Mouse (Mus musculus) c-Kit-positive CD71-negative TER-119-negative erythroid progenitor cells, embryonic 14.5 days (primary cell): ENCODE measurements around the gene Thbd.

Experiments
- DNase-seq: peaks from one replicate; pipeline ENCODE4 v3.0.0-alpha.2; 2013; ENCODE audit warnings: low read depth

Gene Thbd

DNA sequence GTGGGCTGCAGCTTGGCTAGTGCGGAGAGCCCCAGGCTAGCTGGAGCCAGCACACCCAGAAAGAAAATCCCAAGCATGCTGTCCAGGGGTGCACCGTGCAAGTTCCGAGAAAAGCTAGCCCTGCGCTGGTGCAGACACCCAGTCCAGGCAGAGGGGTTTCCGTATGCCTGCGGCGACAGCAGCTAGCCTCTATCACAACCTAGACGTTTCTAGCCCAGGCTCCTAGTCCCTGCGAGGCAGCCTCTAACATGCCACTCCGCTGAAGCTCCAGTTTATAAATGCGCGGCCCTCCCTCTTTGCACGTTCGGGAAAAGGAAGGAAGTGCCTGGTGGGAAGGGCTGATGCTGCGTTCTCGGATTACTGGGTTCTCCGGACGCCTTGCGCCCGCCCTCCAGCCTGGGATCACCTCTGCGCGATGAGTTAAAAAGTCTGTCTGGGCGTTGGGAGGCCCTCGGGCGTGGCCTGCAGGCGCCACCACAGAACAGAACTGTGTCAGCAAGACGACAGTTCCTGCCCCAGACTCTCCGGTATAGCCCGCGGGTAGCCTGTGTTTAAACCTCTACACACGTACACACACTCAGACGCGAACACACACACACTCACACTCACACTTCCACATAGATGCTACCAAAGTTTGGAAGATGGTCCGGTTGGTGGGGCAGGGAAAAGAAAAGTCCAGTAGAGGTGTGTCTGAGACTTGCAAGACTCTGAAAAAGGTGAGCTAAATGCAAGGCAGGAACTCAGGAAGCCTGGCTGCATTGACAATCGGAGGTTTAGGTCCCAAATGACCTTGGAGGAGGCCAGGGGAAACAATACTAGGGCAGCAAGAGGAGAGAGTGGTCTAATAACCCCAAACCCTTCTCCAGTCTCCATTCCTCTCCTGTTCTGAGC is at the start of gene Thbd:
Gene Thbd (minus strand): TSS at position 319 of the 891 bp plus-strand sequence.
- no peak for DNase-seq

DNA sequence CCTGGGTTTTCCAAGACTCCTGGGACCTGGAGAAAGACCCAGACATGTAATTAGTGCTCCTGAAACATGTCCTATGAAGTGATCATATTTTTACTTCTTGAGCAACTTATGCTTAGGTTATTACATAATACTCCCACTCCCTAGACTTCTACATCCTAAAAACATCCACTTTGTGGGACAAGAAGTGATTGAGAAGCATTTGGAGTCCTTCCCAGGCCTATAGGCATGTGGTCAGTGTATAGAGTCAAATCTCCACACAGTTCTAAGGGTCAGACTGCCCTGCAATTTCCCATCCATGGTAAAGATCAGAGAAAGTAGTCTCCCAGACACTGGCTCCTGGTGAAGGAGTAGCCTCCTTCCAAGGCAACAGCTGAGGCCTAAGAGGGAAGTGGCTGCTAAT is 47.4 kb upstream of the Thbd start:
- DNase-seq: no peak

DNA sequence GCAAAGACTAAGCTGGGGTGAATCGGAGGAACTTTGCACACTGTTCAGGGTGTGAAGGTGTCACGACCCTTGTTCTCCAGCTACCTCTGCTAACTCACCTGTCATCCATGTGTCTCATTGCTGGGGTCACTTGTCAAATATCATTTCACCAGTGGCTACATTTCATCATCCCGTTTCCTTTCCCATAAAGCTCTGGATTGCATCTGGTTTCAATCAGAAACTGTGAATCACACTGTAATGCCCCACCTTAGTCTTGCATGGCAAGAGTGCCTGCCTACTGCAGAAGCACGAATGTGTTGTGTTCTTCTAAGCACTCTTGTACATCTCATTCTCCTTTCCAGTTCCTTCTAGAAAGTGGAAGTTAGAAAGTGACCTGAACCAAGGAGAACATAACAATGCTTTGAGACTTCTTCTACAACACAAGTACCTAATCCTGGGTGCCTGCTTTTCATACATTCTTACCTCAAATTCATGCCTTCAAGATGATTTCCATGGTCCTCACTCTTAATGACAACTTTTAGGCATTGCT is 46.1 kb upstream of the Thbd start:
- no peak for DNase-seq

DNA sequence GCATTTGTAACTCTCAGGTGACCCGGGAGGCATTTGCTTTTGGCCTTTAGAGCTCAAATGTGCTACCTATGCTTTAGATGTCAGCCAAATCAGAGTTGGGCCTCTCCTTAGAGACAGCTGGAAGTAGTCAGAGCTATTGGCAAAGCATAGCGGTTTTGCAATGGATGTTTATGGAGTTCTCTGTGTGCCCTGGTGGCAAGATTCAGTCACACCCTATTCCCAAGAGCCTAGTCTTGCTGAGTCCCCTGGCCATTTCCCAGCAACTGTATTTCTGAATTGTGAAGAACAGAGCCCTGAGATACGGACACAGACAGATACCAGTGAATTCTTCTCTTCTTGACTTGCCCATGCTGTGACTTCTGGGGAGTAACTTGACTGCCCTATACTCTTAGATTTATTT is 45.1 kb upstream of the Thbd start:
- no peak for DNase-seq

DNA sequence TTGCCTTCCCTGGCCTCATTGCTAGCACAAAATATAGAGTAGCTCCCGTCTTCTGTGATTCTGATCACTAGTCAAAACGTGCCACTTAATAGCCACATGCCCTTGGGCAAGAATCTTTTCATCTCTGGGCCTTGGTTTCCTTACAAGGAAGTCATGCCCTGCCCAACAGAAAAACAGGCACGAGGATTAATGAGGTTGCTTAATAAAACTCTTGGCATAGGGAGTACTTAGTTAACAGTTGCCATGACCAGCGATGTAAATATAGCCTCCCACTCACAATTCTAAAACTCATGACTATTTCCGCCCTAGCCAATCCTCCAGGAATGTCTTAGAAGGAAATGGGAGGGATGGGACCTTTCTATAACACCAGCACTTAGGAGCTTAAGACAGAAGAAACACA is 43.5 kb upstream of the Thbd start:
- no peak for DNase-seq

DNA sequence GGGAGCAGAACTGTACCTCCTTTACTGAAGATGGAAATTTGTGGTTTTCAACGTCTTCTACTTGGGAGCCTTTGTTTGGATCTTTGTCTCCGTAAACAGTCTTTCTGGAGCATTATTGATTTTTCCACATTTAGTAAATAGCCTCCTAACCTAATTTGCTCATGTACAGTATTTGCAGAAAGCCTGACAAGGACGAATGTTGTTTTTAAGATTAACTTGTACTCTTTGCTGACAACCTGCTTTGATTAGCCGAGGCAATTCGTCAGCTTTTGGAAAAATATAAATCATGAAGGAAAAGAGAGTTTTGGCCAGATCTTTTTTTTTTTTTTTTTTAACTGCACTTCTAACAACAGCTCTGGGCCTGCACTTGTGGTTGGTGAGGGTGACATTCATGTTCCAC is 42.6 kb upstream of the Thbd start:
- DNase-seq: no peak

DNA sequence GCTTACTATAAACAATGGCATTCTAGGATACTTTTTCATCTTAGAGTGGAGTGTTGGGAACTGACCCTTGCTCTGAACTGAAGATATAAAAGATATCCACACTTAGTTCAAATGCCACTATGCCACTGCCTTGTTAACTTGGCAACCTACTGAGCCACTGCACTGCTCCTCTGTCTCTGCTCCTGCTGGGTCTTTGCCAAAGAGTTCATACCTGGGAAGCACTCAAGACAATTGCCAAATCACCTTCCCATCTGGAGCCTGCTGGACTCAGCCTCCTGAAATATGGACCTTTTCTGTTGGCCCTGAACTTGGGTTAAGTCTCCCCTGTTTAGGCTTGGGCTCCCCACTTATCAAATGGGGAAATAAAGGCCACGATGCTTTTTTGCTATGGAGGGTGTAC is 41.7 kb upstream of the Thbd start:
- DNase-seq: no peak

DNA sequence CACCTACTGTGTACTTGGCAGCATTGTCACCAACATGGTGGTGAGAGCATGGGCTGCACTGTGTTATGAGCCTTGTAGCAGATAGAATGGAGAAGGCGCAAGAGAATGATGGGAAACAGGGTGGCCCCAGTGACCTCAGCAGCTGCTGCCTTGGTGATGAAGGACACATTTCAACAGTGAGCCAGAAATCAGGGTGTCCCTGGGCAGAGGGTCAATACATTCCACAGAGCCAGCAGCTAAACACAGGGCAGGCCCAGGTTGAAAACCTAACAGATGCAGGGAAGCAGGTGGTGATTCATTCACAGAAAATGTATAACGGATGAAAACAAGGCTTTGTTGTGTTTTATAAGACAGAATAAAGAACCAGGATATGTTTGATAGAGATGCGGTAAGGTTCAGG is 38.5 kb upstream of the Thbd start:
- no peak for DNase-seq

DNA sequence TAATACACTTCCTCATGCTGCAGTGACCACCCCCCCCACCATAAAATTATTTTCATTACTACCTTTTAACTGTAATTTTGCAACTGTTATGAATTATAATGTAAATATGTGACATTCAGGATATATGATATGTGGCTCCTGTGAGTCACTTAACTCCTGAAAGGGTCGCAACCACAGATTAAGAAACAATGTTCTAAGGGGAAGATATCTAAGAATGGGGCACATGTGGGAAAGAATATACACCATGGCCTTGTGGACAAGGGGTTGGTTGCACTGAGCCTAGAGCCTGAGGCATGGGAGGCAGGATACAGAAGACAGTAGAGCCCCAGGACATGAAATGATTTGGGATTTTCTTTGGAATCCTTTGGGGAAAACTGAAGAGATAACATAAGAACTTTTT is 37.6 kb upstream of the Thbd start:
- no peak for DNase-seq

DNA sequence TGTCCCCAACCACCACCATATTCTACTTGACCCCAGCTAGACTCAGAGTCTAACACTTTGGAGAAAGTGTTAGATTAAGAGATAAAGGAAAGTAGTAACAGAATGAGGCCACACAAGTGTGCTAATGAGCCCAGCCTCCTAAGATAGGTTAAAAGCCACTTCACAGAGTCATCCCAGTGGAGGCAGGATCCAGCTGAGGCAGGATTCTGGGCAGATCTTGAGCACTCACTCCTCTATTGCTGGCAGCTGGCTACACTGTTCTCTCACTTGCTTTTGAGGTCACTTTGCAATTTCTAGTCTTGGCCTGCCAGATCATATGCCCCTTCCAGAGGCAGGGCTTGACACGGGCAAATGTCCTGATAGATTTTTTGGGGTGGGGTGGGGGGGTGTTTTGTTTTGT is 36.5 kb upstream of the Thbd start:
- no peak for DNase-seq

DNA sequence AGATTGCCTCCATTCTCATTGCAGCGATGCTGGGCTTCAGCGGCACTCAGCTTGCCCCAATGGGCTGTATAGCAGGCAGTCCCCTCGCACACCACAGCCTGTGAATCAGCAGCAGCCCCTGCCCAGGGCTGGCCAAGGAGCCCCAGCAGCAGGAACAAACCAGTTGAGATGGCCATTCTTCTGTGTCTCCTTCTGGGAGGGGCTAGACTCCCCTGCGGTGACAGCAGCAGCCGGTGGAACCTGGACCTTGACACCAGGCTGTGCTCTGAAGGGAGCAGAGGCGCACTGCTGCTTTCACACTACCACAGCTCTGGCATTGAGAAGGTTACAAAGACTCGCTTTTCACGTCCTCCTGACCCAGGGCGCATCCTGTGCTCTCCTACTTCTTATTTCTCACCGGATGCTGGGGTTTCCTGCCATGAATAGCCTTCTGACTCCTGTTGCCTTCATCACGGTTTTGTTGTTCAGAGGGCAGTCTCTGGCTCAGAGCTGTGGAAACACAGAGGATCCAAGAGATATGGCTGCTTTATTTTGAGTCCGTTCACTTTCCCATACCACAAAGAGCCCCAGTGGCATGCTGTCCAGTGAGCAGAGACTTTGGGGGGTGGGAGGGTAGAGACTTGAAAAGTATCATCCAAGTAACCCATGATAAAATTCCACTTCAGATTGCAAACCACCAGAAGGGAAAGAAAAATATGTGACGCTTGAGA is 35.4 kb upstream of the Thbd start, which contains the start of gene Cd93:
Gene Cd93 (minus strand): TSS at position 315 of the 710 bp plus-strand sequence.
- DNase-seq: peak; percentile 28

DNA sequence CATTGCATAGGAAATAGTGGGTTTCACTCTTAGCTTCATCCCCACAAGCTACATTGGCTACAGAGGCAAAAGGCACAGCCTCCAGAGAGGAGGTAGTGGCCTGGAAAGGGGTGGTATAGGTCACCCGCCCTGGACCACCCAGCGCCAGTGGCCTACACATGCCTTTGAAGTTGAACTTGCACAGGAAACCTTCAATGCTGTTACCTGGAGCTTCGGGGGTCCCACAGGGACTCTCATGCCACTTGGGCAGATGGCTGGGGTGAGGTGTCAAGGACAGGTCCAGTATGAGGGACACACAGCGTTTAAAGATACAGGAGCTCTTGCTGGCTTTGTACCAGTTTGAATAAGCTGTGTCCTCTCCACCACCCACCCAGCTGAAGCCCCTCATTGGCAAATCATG is 34.7 kb upstream of the Thbd start:
- DNase-seq: no peak

DNA sequence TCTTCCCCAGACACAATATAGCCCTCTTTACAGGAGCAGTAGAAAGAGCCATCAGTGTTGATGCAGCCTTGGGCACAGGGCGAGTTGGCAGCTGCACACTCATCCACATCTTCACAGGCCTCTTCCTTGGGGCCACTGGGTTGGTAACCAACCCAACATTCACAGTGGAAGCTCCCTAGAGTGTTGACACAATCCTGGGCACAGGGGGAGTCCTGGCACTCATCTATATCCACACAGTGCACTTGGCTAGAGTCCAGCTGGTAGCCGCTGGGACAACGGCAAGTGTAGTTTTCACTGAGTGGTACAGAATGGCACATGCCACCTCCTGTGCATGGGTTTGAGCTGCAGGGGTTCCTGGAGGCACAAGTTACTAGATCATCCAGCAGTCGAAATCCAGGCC is 34.2 kb upstream of the Thbd start:
- no peak for DNase-seq

DNA sequence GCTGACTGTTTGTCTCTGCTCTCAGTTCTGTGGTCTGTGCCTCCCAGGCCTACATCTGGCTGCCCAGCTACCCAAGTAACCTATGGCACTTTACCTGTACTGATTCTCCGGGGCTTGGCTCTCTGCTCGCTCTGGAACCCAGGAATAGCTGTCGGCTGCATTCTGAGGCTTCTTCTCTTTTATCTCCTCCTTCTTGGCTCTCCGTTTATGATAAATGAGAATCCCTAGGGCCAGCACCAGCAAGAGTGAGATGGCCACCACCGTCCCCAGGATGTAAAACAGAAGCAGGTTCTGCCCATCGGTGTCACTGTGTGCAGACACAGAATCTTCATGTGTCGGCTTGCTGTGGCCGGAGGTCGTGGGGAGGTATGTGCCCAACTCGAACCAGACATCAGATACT is 33.4 kb upstream of the Thbd start:
- DNase-seq: no peak

DNA sequence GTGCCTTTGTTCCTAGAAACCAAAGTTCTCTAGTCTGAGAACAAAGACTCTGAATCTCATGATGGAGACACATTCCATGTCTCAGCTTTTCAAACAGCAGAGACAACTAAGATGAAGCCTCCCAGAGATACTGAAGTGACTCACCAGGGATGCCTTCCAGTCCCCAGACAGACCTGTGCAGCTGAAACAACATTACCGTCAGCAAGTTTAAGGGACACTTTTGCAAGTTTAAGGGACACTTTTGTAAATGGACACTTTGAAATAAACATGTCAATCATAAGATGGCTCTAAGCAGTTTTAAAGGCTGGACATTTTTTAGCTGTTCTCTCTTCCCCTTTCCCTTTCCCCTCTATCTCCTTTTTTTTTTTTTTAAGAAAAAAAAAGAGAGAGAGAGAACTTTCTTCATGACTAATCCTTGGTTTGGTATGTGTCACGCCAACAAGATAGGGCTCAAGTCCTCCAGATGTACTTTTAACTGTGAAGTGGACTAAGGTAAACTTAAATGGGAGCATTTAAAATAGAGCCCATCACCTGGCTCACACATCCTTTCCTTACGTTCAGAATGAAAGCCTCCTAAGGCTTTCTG is 31.8 kb upstream of the Thbd start:
- no peak for DNase-seq

DNA sequence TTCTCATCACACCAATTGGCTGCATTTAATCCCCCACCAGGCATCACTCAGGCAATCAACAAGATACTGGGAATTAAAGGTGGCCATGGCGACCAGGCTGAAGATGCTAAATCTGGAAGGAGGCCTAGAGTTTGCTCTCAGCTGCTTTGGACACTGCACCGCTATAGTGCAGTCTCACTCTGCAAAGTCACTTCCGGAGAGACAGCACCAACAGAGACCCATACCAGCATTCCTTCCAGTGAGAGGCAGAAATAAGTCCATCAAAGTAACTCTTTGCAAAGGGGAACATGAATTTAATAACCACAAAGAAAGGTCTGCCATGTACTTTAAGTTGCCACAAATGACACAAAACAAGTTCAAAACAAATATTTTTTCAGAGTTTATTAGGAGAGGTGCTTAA is 28.3 kb upstream of the Thbd start:
- no peak for DNase-seq

DNA sequence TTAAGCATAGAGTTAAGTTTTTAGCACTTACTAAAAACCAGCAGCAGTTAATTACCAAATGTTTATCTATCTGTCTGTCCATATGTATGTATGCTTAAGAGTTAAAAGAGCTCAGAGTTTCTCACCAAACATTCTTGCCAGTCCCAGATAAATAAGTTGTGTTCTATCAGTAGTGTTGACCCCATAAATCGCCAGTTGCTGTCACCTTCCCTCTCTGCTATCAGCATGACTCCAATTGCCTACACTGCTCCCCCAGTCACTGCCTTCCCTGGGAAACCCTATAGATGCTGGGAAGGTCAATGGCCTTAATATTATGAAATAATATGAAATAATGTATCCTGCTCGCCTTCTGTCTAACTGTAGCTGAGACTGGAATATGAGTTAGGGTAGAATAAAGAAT is 24.4 kb upstream of the Thbd start:
- no peak for DNase-seq

DNA sequence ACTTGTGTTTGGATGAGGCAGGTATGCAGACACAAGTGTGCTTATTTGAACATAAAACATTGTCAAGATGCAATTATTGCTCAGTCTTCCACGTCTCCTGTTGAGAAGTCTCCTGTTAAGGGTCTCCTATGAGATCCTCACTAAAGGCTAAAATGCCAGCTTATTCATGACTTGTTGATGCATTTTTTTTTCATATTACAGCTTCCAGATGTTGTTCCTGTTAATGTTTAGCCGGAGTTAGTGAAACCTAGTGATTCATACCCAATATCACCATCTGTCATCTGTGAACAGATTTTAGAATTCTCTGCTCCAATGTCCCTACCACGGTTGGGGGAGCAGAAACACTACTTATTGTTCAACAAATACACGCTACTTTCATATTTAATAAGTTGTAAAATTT is 23.0 kb upstream of the Thbd start:
- no peak for DNase-seq

DNA sequence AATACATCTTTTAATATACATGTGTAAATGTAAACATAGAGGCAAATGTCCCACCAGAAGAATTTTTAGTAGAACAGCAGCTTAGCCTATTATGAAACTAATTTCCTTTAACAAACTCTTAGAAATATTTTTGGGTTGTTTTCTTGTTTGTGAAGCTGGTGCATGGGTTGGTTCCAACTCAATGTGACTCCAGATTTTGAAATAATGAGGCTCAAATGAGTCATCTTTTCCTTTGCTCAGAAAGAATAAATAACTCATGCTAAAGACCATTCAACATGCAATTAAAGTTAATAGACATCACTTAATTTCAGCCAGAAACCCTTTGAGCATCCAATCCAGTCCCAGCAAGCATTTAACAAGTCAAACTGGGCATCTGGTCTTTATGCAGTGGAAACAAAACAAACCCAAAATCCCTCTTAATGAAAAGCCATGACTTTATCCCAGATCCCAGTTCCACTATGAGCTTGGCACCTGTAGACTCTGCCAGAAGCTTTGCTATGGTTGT is 21.1 kb upstream of the Thbd start:
- no peak for DNase-seq

DNA sequence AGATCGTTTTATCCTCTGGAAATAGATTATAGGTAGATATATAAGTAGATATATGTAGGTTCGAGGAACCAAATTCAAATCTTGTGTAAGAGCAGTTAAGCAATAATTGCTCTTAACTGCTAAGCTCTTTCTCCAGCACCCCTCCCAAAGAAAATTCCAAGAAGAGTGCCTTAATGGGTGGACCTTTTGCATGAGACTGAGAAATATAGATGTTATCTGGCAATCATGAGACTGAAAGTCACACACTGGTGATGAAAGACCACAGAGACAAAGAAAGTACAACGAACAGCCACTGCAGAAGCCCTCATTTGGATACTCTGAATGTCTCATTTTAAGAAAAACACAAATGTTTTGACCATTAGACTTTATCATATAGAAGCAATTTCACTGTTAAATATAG is 20.5 kb upstream of the Thbd start:
- no peak for DNase-seq

DNA sequence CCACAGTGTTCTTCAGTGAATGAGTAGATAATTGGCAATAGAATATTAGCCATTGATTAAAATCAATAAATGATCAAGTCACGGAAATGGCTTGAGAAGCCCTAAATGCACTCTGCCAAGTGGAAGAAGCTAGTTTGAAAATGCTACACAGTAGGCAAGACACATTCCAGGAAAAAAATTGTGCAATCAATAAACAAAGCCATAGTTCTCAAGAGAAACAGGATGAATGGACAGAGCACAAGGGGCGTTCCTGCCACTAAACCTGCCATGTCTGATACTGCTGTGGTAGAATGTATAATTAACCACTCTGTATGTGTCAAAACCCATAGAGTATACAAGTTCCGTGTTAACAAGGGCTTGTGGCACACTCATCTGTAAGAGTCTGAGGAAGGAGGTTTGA is 19.6 kb upstream of the Thbd start:
- DNase-seq: no peak

DNA sequence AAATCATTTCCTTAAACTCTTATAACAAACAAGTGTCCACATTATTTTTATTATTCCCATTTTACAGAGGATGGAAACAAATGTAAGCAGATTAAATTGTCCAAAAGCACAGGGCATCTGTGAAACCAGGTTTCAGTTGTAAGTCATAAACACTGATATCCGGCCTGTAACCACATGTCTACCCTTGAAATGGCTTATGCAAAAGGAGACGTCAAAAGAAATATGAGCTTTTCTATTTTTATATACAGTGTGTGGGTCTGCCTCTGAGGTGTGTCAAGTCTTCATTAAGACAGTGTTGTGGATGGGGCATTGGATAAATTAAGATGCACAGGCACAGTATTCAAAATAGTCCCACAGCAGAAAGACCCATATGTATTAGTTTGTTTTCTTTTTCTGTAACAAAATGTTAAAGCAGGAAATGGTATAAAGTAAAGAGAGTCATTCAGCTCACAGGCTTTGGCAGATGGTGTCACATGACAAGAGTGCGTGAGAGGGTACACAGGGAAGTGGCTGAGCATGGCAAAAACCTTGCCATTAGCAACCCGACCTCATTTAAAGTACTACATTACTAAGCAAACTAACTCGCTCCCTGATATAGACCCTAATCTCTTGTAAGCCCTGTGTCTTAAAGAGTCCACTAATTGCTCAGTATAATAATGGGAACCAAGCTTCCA is 17.9 kb upstream of the Thbd start:
- DNase-seq: no peak
